Mouse (Mus musculus) gastrocnemius, adult 18-20 months (tissue): Measurements from ENCODE around the gene Nr1d1. TPM values are rescaled to one million over a fixed set of nuclear protein-coding genes. Genes with fewer than 3 reads are reported as not detected.

Experiments
- DNase-seq: peaks from one replicate; pipeline ENCODE4 v3.0.0; 2021; ENCODE audit warnings: low spot score
- total RNA-seq, 2 experiments: library from RNA; stranded (reverse); gene quantifications; 2 replicates each; pipeline ENCODE4 v1.2.3; 2021

Gene Nr1d1
- total RNA-seq, 2 experiments from 2014 or later: 74.0 to 126 TPM

DNA sequence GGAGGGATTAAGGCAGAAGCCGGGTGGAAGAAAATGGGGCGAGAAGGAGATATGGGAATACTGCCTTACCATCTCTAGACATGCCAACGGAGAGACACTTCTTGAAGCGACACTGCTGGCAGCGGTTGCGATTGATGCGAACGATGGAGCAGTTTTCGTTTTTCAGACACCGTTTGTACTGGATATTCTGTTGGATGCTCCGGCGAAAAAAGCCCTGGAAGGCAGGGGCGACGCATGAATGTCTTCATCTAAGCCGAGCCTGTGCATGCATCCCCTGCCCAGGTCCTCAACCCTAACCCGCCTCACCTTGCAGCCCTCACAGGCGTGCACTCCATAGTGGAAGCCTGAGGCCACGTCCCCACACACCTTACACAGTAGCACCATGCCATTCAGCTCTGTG lies 4.0 kb downstream of the Nr1d1 start:
- no peak for DNase-seq

DNA sequence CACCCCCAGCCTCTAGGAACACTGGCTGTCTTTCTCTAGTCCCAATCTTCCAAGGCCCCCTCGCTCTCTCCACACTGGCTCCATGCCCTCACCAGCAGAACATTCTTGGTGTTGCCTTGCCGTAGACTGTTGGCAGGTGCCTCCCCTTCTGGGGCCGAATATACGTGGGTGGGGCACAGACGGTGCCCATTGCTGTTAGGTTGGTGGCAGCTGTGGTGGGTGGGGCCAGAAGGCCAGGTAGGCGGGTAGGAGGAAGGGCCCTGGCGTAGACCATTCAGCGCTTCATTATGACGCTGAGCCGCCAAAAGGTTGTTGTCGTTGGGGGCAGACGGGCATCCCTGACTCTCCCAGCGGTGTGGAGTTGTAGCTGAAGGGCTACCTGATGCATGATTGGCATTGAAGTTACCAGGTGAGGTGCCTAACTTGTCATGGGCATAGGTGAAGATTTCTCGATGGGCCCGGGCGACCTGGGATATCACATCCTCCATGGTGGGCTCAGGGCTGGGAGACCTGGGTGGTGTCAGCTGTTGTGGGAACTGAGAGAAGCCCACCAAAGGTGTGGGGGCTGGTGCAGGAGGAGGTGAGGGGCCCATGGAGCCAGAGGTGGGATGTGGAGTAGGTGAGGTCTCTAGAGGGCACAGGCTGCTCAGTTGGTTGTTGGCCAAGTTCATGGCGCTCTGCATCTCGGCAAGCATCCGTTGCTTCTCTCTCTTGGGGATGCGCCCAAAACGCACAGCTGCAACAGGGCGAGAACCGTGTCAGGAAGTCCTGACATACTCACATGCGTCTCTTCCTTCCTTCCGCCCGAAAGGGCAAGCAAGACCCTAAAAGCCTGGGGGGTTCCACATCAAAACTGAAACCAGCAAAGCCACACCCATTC lies 4.8 kb downstream of the Nr1d1 start:
- DNase-seq: peak; percentile 38

DNA sequence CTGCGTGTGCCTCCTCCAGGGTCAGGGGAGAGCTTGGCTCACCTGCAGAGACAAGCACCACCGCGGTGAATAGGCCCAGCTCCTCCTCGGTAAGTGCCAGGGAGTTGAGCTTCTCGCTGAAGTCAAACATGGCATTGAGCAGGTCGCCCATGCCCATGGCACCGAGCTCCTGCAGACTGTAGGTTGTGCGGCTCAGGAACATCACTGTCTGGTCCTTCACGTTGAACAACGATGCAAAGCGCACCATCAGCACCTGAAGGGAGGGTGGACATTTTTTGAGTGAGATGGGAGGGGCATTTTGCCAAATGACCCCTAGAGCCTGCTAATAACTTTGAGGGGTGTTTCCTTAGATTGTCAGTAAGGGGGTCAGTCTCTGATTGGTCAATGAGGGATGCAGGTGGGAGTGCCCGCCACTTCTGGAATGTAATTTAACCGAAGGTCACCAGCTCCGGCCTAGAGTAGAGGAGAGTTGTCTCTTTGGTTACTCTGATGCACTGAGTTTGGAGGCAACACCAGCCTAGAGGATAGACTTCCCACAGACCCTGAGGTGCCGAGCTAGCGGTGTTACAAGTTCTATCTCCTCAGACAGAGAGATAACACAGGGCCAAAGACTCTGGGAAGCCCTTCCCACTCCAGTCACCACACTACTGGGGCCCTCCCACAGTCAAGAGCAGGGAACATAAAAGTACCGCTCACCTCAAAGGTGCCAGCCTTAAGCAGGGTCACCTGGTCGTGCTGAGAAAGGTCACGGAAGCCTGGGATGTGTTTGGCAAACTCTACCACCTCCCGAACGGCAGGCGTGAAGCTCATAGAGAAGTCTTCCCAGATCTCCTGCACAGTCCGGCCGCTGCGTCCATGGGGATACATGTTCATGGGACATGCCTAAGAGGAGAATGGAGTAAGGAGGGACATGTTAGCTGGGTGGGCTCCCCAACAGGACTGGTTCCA lies 5.9 kb downstream of the Nr1d1 start:
- peak; percentile 32 for DNase-seq

DNA sequence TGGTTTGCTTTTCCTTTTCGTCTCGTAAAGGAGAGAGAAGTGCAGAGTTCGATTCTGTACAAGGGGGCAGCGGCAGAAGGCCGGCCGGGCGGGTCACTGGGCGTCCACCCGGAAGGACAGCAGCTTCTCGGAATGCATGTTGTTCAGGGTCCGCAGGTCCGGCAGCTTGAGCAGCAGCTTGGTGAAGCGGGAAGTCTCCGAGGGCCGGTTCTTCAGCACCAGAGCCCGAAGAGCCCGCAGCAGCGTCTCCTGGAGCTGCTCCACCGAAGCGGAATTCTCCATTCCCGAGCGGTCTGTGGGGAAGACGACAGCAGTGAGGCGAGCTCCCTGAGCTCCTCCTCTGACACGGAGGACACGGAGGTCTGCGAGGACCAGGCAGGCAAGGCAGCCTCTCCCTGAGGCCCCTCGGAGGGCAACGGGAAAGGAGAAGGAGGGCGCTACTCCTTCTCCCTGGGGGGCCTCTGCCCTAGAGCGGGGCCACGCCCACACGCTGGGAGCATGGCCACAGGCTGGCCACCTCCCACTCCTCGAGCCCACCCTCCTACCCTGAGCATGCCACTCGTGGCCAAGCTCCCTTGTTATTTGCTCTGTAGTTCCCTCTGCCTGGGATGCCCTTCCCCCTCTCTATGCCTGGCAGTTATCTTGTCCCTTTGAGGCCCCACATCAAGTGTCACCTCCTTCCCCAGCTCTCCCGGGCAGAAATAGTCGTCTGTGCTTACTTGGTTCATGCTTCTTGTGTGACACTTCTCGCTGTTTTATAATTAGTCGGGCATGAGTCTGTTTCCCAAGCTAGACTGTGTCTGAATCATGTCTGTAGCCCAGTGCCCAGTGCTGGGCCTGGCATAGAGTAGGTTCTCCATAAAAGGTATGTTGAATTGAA lies 6.8 kb downstream of the Nr1d1 start:
- DNase-seq: peak; percentile 73

DNA sequence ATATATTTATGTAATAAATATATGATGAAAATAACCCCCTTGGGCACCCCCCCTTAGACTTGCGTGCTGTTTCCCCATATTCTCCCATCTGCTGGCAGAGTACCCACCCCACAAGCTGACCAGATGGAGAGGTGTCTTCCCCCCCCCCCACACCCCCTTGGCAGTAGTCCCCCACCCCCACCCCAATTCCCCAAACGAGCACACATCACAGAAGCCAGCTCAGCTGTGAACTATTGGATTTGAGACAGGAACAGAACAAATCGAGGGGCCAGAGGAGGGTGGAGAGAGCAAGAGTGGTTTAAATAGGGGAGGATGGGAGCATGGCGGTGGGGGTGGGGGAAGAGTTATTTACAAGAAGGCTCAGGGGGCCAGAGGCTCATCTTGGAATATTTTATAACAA lies 7.4 kb downstream of the Nr1d1 start:
- no peak for DNase-seq

DNA sequence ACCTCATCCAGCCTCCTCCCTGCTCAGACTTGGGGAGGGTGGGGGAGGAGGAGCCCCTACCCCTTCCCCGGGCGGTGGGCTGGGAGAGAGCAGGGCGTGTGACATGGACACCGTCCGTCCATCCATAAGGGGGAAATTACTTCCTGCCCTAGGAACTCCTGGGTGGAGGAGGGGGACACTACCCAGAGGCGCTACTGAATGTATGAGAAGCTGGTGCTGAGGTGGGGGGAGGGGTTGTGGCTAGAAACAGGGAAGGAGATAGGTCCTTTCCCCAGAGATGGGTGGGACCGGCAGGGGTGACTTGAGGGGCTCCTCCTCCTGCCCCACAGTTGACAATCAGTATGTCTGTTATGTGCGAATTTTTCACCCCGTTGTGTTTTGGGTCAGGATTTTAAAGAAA lies 7.9 kb downstream of the Nr1d1 start:
- peak; percentile 58 for DNase-seq

DNA sequence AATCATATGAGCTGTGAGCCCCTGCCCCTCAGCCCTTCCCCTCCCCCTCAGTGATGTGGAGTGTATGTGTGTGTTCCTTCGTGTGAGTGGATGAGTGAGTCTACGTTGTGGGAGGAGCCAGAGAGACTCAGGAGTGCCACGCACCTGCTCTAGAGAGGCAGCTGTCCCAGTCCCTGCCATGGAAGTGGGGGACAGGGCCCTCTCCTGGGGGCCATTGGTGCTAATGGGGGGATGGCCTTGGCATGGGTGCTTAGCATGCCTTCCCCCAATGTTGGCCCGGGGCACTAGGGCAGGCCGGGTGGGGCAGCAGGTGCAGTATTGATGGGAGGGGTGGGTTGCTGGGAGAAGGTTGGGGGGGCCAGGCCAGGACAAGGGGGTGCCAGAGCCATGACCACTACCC lies 8.3 kb downstream of the Nr1d1 start:
- DNase-seq: peak; percentile 21

DNA sequence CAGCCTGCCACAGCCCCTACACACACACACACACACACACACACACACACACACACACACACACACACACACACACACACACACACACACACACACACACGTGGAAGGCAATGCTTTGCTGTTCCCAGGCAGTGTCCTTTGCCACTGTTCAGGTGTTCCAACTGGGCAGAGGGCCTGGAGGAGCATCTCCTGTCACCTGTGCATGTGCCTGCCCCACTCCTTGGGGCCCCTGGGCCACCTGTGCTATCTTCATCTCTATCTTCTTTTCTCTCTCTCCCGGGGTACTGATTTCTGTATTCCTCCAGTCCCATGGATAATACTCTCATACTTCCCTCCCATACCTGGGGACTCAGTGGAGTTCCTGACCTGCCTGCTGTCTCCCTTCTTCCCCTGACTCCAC lies 8.8 kb downstream of the Nr1d1 start:
- peak; percentile 23 for DNase-seq

DNA sequence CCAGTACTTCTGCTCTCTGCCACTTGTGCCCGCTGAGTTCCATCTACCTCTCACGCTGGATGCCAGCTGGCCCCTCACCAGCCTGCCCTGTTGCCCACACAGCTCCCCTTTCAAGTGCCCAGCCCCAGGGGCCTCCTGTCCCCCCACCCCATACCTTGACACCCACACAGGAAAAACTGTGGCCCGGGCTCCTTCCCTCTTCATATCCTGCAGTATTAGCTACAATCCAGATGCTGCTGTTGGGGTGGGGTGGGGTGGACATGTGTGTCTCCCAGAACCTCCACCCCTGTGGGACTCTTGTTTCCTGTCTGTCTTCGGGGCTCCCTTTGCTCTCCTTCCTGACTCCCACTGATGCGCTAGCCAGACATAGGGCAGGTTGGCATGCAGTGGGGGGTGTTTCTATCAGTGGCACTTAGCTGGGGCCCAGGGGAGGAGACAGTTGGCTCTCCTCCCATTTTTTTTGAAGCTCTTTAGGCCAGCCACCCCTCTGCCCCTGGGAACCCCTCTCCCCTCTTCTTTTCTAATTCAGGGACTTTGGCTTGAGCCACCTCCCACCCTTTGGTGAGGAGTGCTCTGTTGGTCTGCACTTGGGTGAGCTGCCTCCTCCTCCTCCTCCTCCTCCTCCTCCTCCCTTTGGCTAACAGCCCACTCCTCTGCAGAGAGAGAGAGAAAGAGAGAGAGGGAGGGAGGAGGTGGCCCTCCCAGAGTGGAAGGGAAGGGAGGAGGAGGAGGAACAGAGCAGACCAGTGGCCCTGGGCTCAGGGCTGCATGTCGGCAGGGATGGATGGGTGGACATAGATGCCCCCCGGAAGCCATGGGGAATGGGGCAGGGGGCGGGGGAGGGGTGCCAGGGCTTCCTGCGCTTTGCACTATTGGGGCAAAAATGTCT lies 9.5 kb downstream of the Nr1d1 start:
- DNase-seq: peak; percentile 62

DNA sequence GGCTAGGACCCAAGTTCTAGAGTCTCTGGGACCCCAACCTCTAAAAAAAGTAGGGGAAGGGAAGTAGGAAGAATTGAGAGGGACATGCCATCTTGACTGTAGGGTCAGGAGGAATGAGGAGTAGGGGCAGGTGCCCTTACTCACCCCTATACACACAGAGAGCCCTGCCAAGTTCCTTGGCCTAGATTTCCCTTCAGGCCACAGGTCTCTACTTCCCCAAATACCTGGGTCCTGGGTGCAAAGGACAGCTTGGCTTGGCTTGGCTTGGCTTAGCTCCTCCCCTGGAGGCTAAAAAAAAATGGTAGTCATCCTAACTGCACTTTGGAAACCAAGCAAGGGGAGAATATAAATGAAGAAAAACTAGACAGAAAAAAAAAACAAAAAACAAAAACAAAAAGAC lies 10.4 kb downstream of the Nr1d1 start:
- DNase-seq: no peak

DNA sequence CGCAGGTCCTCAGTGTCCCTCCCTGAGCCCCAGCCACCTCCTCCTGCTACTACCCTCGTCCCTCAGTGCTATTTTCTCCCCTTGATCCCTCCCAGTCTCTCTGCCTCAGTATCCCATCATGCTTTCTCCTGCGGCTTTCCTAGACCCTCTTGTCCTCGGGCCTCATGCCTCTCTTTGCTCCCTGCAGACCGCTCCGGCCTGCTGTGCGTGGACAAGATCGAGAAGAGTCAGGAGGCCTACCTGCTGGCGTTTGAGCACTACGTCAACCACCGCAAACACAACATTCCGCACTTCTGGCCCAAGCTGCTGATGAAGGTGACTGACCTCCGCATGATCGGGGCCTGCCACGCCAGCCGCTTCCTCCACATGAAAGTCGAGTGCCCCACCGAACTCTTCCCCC lies 11.0 kb downstream of the Nr1d1 start:
- peak; percentile 7 for DNase-seq

DNA sequence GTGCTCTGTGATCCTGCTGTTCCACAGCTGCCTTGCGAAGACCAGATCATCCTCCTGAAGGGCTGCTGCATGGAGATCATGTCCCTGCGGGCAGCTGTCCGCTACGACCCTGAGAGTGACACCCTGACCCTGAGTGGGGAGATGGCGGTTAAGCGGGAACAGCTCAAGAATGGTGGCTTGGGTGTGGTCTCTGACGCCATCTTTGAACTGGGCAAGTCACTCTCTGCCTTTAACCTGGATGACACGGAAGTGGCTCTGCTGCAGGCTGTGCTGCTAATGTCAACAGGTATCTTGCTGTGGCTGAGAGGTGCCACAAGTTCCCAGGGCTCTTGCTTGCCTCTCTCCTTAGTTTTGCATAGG lies 11.7 kb downstream of the Nr1d1 start:
- no peak for DNase-seq

DNA sequence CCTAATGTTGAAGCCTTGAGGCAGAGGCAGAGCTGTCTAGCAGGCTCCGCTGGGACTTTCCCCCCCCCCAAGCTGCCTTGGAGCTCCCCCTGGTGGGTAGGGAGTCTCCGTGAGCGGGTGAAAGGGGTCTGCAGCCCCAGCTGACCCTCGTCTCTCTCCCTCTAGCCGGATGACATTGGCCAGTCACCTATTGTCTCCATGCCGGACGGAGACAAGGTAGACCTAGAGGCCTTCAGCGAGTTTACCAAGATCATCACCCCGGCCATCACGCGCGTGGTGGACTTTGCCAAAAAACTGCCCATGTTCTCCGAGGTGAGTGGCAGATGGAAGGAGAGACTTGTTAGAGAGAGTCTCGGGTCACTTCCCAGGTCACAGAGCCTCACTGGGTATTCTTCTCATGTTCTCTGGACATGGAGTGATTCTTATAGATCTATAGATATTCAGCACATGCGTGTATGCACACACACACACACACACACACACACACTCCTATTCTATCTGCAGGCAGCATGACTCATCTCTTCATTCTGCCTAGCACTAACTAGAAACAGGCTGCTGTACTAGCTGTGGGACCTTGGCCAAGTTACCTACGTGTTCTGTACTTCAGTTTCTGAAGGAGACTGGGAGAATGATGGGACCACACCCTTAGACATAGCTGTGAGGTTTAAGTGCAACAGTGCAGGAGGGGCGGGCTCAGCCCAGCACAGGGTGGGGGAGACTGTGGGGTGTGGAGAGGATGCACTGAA lies 12.2 kb downstream of the Nr1d1 start:
- peak; percentile 15 for DNase-seq

DNA sequence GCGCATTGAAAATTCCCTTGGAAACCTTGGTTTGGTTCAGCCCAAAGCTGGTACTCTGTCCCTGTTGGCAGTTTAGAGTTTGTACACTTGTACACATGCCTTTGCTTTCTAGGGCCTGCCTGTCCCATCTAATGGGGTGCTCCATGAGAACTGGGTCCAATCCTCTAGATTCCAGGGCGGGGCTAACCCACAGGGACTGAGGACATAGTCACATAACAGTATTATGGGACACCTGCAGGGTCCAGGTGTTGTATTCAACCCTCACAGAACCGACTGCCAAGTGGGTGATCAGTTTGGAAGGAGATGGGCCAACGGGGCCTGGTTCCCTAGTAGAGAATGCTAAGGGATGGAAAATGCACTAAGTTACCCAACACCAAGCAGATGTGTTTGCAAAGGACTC lies 13.2 kb downstream of the Nr1d1 start:
- DNase-seq: no peak

DNA sequence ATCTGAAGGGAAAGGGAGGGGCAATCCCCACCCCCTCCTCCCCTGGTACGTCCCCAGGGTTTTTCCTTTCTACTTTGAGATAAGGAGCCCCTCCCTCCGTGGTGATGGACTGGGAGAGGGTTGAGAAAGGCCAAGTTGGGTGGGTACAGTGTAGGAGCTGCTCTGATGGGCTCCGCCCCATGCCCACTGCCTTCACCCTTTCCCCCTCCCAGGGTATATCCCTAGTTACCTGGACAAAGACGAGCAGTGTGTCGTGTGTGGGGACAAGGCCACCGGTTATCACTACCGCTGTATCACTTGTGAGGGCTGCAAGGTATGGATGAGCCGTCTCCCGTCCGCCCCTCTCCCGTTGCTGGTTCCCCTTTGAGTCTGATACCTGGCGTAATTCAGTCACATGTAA lies 18.4 kb downstream of the Nr1d1 start:
- DNase-seq: no peak

DNA sequence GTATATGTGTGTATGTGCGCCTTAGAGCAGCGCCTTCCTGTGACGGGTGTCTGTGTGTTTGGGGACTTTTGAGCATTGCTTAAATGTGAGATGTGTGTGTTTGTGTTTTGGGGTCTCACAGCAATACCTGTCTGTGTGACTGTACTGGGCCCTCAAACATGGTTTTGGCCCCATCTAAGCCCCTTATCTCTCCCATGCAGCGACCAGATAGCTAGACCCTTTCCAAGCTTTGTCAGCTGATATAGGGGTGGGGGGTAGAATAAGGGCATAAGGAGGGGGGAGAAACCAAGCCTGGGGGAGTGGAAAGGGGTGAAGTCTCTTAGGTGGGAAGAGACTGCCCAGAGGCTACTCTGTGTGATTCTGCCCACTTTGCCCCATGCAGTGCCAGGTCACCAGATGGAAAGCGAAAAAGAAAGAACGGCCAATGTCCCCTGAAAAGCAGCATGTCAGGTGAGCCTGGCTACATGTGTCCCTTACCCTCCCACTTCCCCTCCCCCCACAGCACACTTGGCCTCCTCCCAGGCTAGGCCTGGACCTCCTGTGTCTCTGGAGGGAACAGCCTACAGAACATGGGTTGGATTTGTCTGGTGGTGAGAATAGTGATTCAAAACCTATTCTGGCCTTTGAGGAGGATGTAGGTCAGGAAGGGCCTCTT lies 19.3 kb downstream of the Nr1d1 start:
- no peak for DNase-seq

DNA sequence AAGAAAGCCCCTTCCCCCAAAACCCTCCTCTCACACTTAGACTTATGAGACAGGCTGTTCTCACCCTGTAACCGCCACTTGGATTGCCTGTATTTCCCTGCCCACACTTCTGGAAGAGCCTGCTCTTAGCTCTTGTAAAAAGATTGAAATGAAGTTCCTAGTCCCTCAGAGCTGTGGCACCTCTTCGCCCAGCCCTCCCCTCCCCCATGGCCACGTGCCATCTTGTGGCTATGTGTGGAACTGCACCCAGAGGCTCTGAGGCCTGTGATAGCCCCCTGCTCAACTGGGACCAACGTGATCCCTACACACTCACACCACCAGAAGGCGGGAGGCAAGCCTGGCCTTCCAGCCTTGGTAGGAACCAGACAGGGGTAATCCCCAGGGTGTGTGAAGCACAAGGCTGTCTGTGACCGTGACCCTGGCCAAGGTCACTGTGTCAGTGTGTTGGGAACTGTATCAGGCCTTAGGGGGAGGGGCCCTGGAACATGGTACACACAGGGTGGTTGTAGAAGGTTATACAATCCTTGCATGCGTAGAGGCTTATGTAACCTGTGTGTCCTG lies 20.4 kb downstream of the Nr1d1 start:
- peak; percentile 75 for DNase-seq

DNA sequence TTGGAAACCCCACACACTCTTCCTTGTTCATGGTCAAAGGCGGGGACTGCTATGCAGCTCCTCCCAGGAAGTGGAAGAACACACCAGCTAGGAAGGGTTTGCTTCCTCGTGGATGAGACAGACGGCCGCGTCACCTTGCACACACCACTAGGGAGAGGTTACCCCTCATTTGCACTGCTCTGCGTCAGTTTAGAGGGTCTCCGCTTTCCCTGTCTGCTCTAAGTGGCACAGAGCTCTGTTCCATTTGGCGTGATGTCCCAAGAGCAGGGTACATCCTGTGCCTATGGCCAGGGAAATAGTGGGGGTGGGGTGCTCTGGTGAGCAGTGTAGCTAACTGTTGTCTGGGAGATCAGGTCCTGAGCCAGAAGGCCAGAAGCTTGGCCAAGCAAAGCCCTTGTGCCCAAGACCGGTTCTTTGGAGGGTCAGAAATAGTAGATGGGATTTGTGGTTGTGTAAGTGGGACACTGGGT lies 20.9 kb downstream of the Nr1d1 start:
- DNase-seq: peak; percentile 74

DNA sequence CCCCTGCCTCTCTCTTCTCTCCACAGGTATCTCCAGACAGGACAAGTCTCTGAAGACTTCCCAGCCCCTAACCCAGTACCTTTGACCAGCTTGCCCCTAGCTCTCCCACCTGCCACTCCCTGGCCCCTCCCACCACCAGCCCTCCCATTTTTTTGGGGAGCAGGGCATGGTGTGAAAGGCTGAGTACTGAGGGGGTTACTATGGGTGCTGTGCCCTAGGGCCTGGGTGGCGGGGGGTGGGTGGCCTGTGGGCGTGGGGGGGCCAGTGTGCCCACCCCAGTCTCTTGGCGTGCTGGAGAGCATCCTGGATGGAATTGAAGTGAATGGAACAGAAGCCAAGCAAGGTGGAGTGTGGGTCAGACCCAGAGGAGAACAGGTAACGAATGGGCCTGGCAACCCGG lies 21.9 kb downstream of the Nr1d1 start:
- DNase-seq: no peak
